Mouse (Mus musculus): Measurements from ENCODE around the gene Klrd1. TPM values are rescaled to one million over a fixed set of nuclear protein-coding genes. Genes with fewer than 3 reads are reported as not detected.
"Not testable (repeated sequence)": the region's sequence is repeated elsewhere in the genome, so short reads cannot be mapped to it uniquely, and the experiment has no call there.

Klrd1 gene
- polyA plus RNA-seq, 1 experiment from 2014 or later: not detected

DNA sequence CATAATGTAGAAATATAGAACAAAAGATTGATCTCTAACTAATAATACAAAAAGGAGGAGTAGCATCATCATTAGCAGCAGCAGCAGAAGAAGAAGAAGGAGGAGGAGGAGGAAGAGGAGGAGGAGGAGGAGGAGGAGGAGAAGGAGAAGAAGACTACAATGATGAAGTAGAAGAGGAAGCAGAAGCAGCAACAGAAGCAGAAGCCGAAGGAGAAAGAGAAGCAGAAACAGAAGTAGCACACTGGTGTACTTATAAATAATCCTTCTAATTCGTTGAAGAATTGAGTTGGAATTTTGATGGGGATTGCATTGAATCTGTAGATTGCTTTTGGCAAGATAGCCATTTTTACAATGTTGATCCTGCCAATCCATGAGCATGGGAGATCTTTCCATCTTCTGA, 39.5 kb downstream of the Klrd1 start:
- H3K9me3 ChIP-seq (replicated peaks; ENCODE audit: control insufficient read depth, low read length); H3K4me1 ChIP-seq (ENCODE audit: control insufficient read depth, insufficient read depth, low read length); ATAC-seq (replicated peaks; ENCODE audit: insufficient number of reproducible peaks, low FRiP score, low TSS enrichment); H3K4me2 ChIP-seq; H3K9ac ChIP-seq (ENCODE audit: low read depth, low read length); H3K27ac ChIP-seq (ENCODE audit: low read depth, low read length); H3K4me3 ChIP-seq (ENCODE audit: low read depth, low read length); H3K27me3 ChIP-seq (ENCODE audit: control insufficient read depth, insufficient read depth, low read length); H3K36me3 ChIP-seq (ENCODE audit: control insufficient read depth, insufficient read depth, low read length): not testable (repeated sequence)
- WGBS (ENCODE audit: insufficient replicate concordance): 68% methylated on average over 2 of the region's 2 CpGs

DNA sequence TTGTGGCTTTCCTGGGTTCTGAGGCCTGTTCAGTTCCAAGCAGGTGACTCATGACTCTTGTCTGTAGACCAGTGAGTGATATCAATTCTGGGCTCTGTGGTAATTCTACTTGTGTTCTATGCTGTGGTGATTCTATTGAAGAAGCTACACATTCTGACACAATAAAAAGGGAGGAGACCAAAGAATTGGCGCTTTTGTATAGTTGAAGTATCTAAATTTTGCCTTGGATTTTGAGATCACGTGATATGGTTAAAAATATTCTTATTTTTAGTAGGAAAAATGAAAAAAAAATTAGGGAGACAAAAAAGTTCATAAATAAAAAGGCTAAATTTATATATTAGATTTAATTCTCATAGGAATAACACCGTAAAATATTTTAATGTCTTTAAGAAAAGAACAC, 51.7 kb downstream of the Klrd1 start, which contains the start of gene Klrc3:
Gene Klrc3, minus strand, starts transcription at position 101 of the 400 bp plus-strand sequence.
- not testable (repeated sequence) for ATAC-seq (replicated peaks; ENCODE audit: insufficient number of reproducible peaks, low FRiP score, low TSS enrichment); H3K9ac ChIP-seq (ENCODE audit: low read depth, low read length); H3K4me1 ChIP-seq (ENCODE audit: control insufficient read depth, insufficient read depth, low read length)

GRCm38 (mm10) chr6:129644054-129644453, 52.5 kb downstream of the Klrd1 start:
- not testable (repeated sequence) for ATAC-seq (replicated peaks; ENCODE audit: insufficient number of reproducible peaks, low FRiP score, low TSS enrichment); H3K36me3 ChIP-seq (ENCODE audit: control insufficient read depth, insufficient read depth, low read length)
- whole genome bisulfite sequencing (ENCODE audit: insufficient replicate concordance): 57% methylated on average over 1 of the region's 3 CpGs

More for the DNA sequence above, 51.7 kb downstream of the Klrd1 start, which contains the start of gene Klrc3:
- H3K27ac ChIP-seq (ENCODE audit: low read depth, low read length); H3K9me3 ChIP-seq (replicated peaks; ENCODE audit: control insufficient read depth, low read length); H3K4me3 ChIP-seq (ENCODE audit: low read depth, low read length); H3K36me3 ChIP-seq (ENCODE audit: control insufficient read depth, insufficient read depth, low read length); H3K27me3 ChIP-seq (ENCODE audit: control insufficient read depth, insufficient read depth, low read length); H3K4me2 ChIP-seq: not testable (repeated sequence)
- 78% methylated on average over 3 of the region's 3 CpGs for WGBS (ENCODE audit: insufficient replicate concordance)

More at GRCm38 (mm10) chr6:129644054-129644453, 52.5 kb downstream of the Klrd1 start:
- H3K4me1 ChIP-seq (ENCODE audit: control insufficient read depth, insufficient read depth, low read length); H3K4me2 ChIP-seq; H3K4me3 ChIP-seq (ENCODE audit: low read depth, low read length); H3K9ac ChIP-seq (ENCODE audit: low read depth, low read length); H3K27ac ChIP-seq (ENCODE audit: low read depth, low read length); H3K9me3 ChIP-seq (replicated peaks; ENCODE audit: control insufficient read depth, low read length); H3K27me3 ChIP-seq (ENCODE audit: control insufficient read depth, insufficient read depth, low read length): not testable (repeated sequence)

Other genes with a start within 250 kb of the Klrd1 start
- 0.31 and 0.42 TPM in 2 replicates for gene Clec12a, start 249.1 kb upstream of the Klrd1 start, polyA plus RNA-seq (2014; fragmentation: Nextera tagmentation; extraction: Ambion mirVana)
- 0.42 and 0.84 TPM in 2 replicates for gene Clec12b, start 205.9 kb upstream of the Klrd1 start, polyA plus RNA-seq (2014; fragmentation: Nextera tagmentation; extraction: Ambion mirVana)
- gene Clec1b, start 194.5 kb upstream of the Klrd1 start, polyA plus RNA-seq (2014; fragmentation: Nextera tagmentation; extraction: Ambion mirVana): 7.4 and 8.8 TPM in 2 replicates
- 0.23 and 0.36 TPM in 2 replicates for gene Clec9a, start 182.9 kb upstream of the Klrd1 start, polyA plus RNA-seq (2014; fragmentation: Nextera tagmentation; extraction: Ambion mirVana)
- gene Clec1a, start 139.8 kb upstream of the Klrd1 start, polyA plus RNA-seq (2014; fragmentation: Nextera tagmentation; extraction: Ambion mirVana): 0.18 and 0.86 TPM in 2 replicates
- 0.26 and 0.35 TPM in 2 replicates for gene Olr1, start 84.6 kb upstream of the Klrd1 start, polyA plus RNA-seq (2014; fragmentation: Nextera tagmentation; extraction: Ambion mirVana)
- gene Tmem52b, start 79.2 kb upstream of the Klrd1 start, polyA plus RNA-seq (2014; fragmentation: Nextera tagmentation; extraction: Ambion mirVana): not detected in 2 replicates
- gene Gabarapl1, start 58.6 kb upstream of the Klrd1 start, polyA plus RNA-seq (2014; fragmentation: Nextera tagmentation; extraction: Ambion mirVana): 12.5 and 15.4 TPM in 2 replicates
- gene Klre1, start 13.9 kb upstream of the Klrd1 start, polyA plus RNA-seq (2014; fragmentation: Nextera tagmentation; extraction: Ambion mirVana): not detected in 2 replicates
- not detected in 2 replicates for gene Klrk1, start 32.1 kb downstream of the Klrd1 start, polyA plus RNA-seq (2014; fragmentation: Nextera tagmentation; extraction: Ambion mirVana)
- not detected in 2 replicates for gene Klrc3, start 51.6 kb downstream of the Klrd1 start, polyA plus RNA-seq (2014; fragmentation: Nextera tagmentation; extraction: Ambion mirVana)
- not detected in 2 replicates for gene Klrc2, start 68.9 kb downstream of the Klrd1 start, polyA plus RNA-seq (2014; fragmentation: Nextera tagmentation; extraction: Ambion mirVana)
- not detected in 2 replicates for gene Klrc1, start 87.2 kb downstream of the Klrd1 start, polyA plus RNA-seq (2014; fragmentation: Nextera tagmentation; extraction: Ambion mirVana)
- not detected in 2 replicates for gene Klri1, start 125.3 kb downstream of the Klrd1 start, polyA plus RNA-seq (2014; fragmentation: Nextera tagmentation; extraction: Ambion mirVana)
- not detected in 2 replicates for gene Klri2, start 148.7 kb downstream of the Klrd1 start, polyA plus RNA-seq (2014; fragmentation: Nextera tagmentation; extraction: Ambion mirVana)
- not detected in 2 replicates for gene Gm156, start 192.5 kb downstream of the Klrd1 start, polyA plus RNA-seq (2014; fragmentation: Nextera tagmentation; extraction: Ambion mirVana)